Mouse (Mus musculus) olfactory bulb, adult 2 months (tissue): ENCODE measurements around the gene Ipo11.

Experiments used
- CTCF ChIP-seq: fragments of 200-500 bp; IDR thresholded peaks from 2 replicates; pipeline ENCODE4 v1.5.1; 2012; ENCODE audit warnings: low read depth, mild to moderate bottlenecking, low read length, moderate library complexity; ENCODE audit not compliant: insufficient read depth
- POLR2A ChIP-seq: fragments of 200-500 bp; IDR thresholded peaks from 2 replicates; pipeline ENCODE4 v1.6.1; 2012; ENCODE audit warnings: mild to moderate bottlenecking, low read depth, low read length, moderate library complexity; ENCODE audit not compliant: insufficient read depth

GRCm38 (mm10) chr13:106823121-106823874, 113.5 kb downstream of the Ipo11 start:
- TF ChIP-seq CTCF (no peak), POLR2A (no peak)
